Mouse (Mus musculus): ENCODE results near the gene R3hdm4. TPM values are rescaled to one million over a fixed set of nuclear protein-coding genes. Genes with fewer than 3 reads are reported as not detected.

The R3hdm4 gene
- polyA plus RNA-seq, 1 experiment, result 162 TPM

- Histone ChIP-seq H3K4me1 (ENCODE audit: control insufficient read depth, insufficient read depth, low read length) (peaks cover 10% of the 10 kb centered on the region), H3K4me3 (replicated peaks; ENCODE audit: extremely low read depth, low read depth, low read length) (no peak overlapping the region)
- 68% methylated on average over 1 of the region's 1 CpGs for WGBS
- no peak for DNase-seq
- TF ChIP-seq POLR2A (IDR thresholded peaks at IDR 0.05; ENCODE audit: borderline replicate concordance, extremely low read depth, low read depth, low read length) (no peak), CTCF (IDR thresholded peaks at IDR 0.05; ENCODE audit: insufficient read depth, low read length) (no peak)
These were observed 43.8 kb downstream of the R3hdm4 start for GRCm38 (mm10) chr10:79877174-79877573.

- peak within 1 kb of the TSS; percentile 57 for H3K4me3 ChIP-seq (replicated peaks; ENCODE audit: extremely low read depth, low read depth, low read length)
- TF ChIP-seq CTCF (IDR thresholded peaks at IDR 0.05; ENCODE audit: insufficient read depth, low read length) (no peak), POLR2A (IDR thresholded peaks at IDR 0.05; ENCODE audit: borderline replicate concordance, extremely low read depth, low read depth, low read length) (no peak)
- WGBS, result 2% methylated on average over 57 of the region's 57 CpGs
- H3K4me1 ChIP-seq (ENCODE audit: control insufficient read depth, insufficient read depth, low read length), result peaks cover 7% of the 10 kb centered on the region
- no peak for DNase-seq
These were observed 46.6 kb downstream of the R3hdm4 start, which contains the start of the genes Prtn3 and Plppr3 for GRCm38 (mm10) chr10:79874290-79874862. Gene Prtn3, plus strand, starts transcription at chr10:79874476. Gene Plppr3, minus strand, starts transcription at chr10:79874634.

GRCm38 (mm10) chr10:79873715-79874289, 47.2 kb downstream of the R3hdm4 start:
- WGBS, result 3% methylated on average over 26 of the region's 26 CpGs
- Histone ChIP-seq H3K4me1 (ENCODE audit: control insufficient read depth, insufficient read depth, low read length) (peaks cover 7% of the 10 kb centered on the region), H3K4me3 (replicated peaks; ENCODE audit: extremely low read depth, low read depth, low read length) (peak overlapping the region; percentile 33)
- TF ChIP-seq CTCF (IDR thresholded peaks at IDR 0.05; ENCODE audit: insufficient read depth, low read length) (no peak), POLR2A (IDR thresholded peaks at IDR 0.05; ENCODE audit: borderline replicate concordance, extremely low read depth, low read depth, low read length) (no peak)
- no peak for DNase-seq

GRCm38 (mm10) chr10:79873313-79873712, 47.7 kb downstream of the R3hdm4 start:
- 24% methylated on average over 6 of the region's 6 CpGs for WGBS
- no peak for DNase-seq
- H3K4me3 ChIP-seq (replicated peaks; ENCODE audit: extremely low read depth, low read depth, low read length), result no peak overlapping the region
- TF ChIP-seq POLR2A (IDR thresholded peaks at IDR 0.05; ENCODE audit: borderline replicate concordance, extremely low read depth, low read depth, low read length) (no peak), CTCF (IDR thresholded peaks at IDR 0.05; ENCODE audit: insufficient read depth, low read length) (no peak)
- H3K4me1 ChIP-seq (ENCODE audit: control insufficient read depth, insufficient read depth, low read length), result peaks cover 7% of the 10 kb centered on the region

GRCm38 (mm10) chr10:79872862-79873261, 48.1 kb downstream of the R3hdm4 start:
- peaks cover 5% of the 10 kb centered on the region for H3K4me1 ChIP-seq (ENCODE audit: control insufficient read depth, insufficient read depth, low read length)
- no peak for DNase-seq
- TF ChIP-seq CTCF (IDR thresholded peaks at IDR 0.05; ENCODE audit: insufficient read depth, low read length) (no peak), POLR2A (IDR thresholded peaks at IDR 0.05; ENCODE audit: borderline replicate concordance, extremely low read depth, low read depth, low read length) (no peak)
- 61% methylated on average over 3 of the region's 3 CpGs for WGBS
- no peak overlapping the region for H3K4me3 ChIP-seq (replicated peaks; ENCODE audit: extremely low read depth, low read depth, low read length)

- WGBS, result 88% methylated on average over 8 of the region's 8 CpGs
- TF ChIP-seq CTCF (IDR thresholded peaks at IDR 0.05; ENCODE audit: insufficient read depth, low read length) (no peak), POLR2A (IDR thresholded peaks at IDR 0.05; ENCODE audit: borderline replicate concordance, extremely low read depth, low read depth, low read length) (no peak)
- no peak overlapping the region for H3K4me3 ChIP-seq (replicated peaks; ENCODE audit: extremely low read depth, low read depth, low read length)
- DNase-seq, result no peak
- peaks cover 3% of the 10 kb centered on the region; the same call in 1 of the 2 replicates for H3K4me1 ChIP-seq (ENCODE audit: control insufficient read depth, insufficient read depth, low read length)
These were observed 49.2 kb downstream of the R3hdm4 start for GRCm38 (mm10) chr10:79871845-79872244.

GRCm38 (mm10) chr10:79866601-79867000, 54.4 kb downstream of the R3hdm4 start:
- WGBS, result 76% methylated on average over 11 of the region's 11 CpGs
- TF ChIP-seq CTCF (IDR thresholded peaks at IDR 0.05; ENCODE audit: insufficient read depth, low read length) (no peak), POLR2A (IDR thresholded peaks at IDR 0.05; ENCODE audit: borderline replicate concordance, extremely low read depth, low read depth, low read length) (no peak)
- Histone ChIP-seq H3K4me1 (ENCODE audit: control insufficient read depth, insufficient read depth, low read length) (no peaks in the 10 kb centered on the region), H3K4me3 (replicated peaks; ENCODE audit: extremely low read depth, low read depth, low read length) (no peak overlapping the region)
- DNase-seq, result no peak

- Histone ChIP-seq H3K4me3 (replicated peaks; ENCODE audit: extremely low read depth, low read depth, low read length) (no peak overlapping the region), H3K4me1 (ENCODE audit: control insufficient read depth, insufficient read depth, low read length) (peaks cover 3% of the 10 kb centered on the region; the same call in 1 of the 2 replicates)
- 60% methylated on average over 19 of the region's 19 CpGs for WGBS
- TF ChIP-seq CTCF (IDR thresholded peaks at IDR 0.05; ENCODE audit: insufficient read depth, low read length) (peak; percentile 27; the same call in 1 of the 2 replicates), POLR2A (IDR thresholded peaks at IDR 0.05; ENCODE audit: borderline replicate concordance, extremely low read depth, low read depth, low read length) (no peak)
- no peak for DNase-seq
These were observed 55.2 kb downstream of the R3hdm4 start for GRCm38 (mm10) chr10:79865801-79866295.

GRCm38 (mm10) chr10:79865189-79865601, 55.8 kb downstream of the R3hdm4 start:
- Histone ChIP-seq H3K4me1 (ENCODE audit: control insufficient read depth, insufficient read depth, low read length) (peaks cover 3% of the 10 kb centered on the region; the same call in 1 of the 2 replicates), H3K4me3 (replicated peaks; ENCODE audit: extremely low read depth, low read depth, low read length) (no peak overlapping the region)
- no peak for DNase-seq
- TF ChIP-seq CTCF (IDR thresholded peaks at IDR 0.05; ENCODE audit: insufficient read depth, low read length), result no peak
- no peak for TF ChIP-seq POLR2A (IDR thresholded peaks at IDR 0.05; ENCODE audit: borderline replicate concordance, extremely low read depth, low read depth, low read length)
- WGBS, result 46% methylated on average over 12 of the region's 12 CpGs
